Mouse (Mus musculus) hindbrain, embryonic 14.5 days (tissue): Measurements from ENCODE around the gene Sall1. TPM values are rescaled to one million over a fixed set of nuclear protein-coding genes. Genes with fewer than 3 reads are reported as not detected.
A peak's percentile ranks its signal among the peaks of the same experiment; 100 is the strongest.

Experiments
- ATAC-seq: fragments of 200-750 bp; cut with Nextera tagmentation; 2 replicates; pipeline ENCODE4 v1.8.0; 2017; ENCODE audit warnings: moderate number of reproducible peaks, mild to moderate bottlenecking, moderate TSS enrichment, moderate library complexity; ENCODE audit not compliant: low FRiP score
- DNase-seq: peaks from one replicate; pipeline ENCODE4 v3.0.0-alpha.2; 2015; ENCODE audit warnings: low spot score
- H3K27ac ChIP-seq: fragments of 300-500 bp; sonication (generic); 2 replicates; pipeline ENCODE4 v1.5.1; 2014; ENCODE audit warnings: mild to moderate bottlenecking, moderate library complexity
- H3K27me3 ChIP-seq: fragments of 300-500 bp; sonication (generic); 2 replicates; pipeline ENCODE4 v1.6.1; 2014; ENCODE audit warnings: mild to moderate bottlenecking, low read length, mixed read lengths; ENCODE audit not compliant: control insufficient read depth, insufficient read depth
- H3K36me3 ChIP-seq: fragments of 300-500 bp; sonication (generic); replicated peaks from 2 replicates; pipeline ENCODE4 v1.6.1; 2014; ENCODE audit not compliant: control insufficient read depth, insufficient read depth
- H3K4me1 ChIP-seq: fragments of 300-500 bp; sonication (generic); replicated peaks from 2 replicates; pipeline ENCODE4 v1.6.1; 2014; ENCODE audit warnings: antibody characterized with exemption, low read length, mixed read lengths; ENCODE audit not compliant: control insufficient read depth, insufficient read depth
- H3K4me2 ChIP-seq: fragments of 300-500 bp; sonication (generic); replicated peaks from 2 replicates; pipeline ENCODE4 v1.6.1; 2014; ENCODE audit warnings: mild to moderate bottlenecking, moderate library complexity
- H3K4me3 ChIP-seq: fragments of 300-500 bp; sonication (generic); replicated peaks from 2 replicates; pipeline ENCODE4 v1.5.1; 2014; ENCODE audit warnings: mild to moderate bottlenecking, low read length
- H3K9ac ChIP-seq: fragments of 300-500 bp; sonication (generic); 2 replicates; pipeline ENCODE4 v1.6.1; 2014
- H3K9me3 ChIP-seq: fragments of 300-500 bp; sonication (generic); 2 replicates; pipeline ENCODE4 v1.6.1; 2016; ENCODE audit warnings: low read length; ENCODE audit not compliant: control insufficient read depth
- whole genome bisulfite sequencing: fragments of 180-500 bp; shearing (Covaris S2); extraction: QIAGEN DNeasy Blood & Tissue Kit; methylation state at CpG from one replicate; pipeline ENCODE4 v1.1.7; 2014; 5-methylcytosine and 5-hydroxymethylcytosine counted together
- polyA plus RNA-seq: library from polyadenylated mRNA; unstranded; fragments of >200 nt; fragmentation: Nextera tagmentation; extraction: Ambion mirVana; gene quantifications from 2 replicates; pipeline ENCODE4 v1.2.1, GENCODE M21; 2014

Gene Sall1
- polyA plus RNA-seq, 1 experiment from 2014 or later, result 9.9 TPM

- Histone ChIP-seq H3K4me2 (no peak overlapping the region), H3K27me3 (peaks cover 15% of the 10 kb centered on the region), H3K27ac (no peak overlapping the region), H3K9me3 (no peaks in the 10 kb centered on the region), H3K36me3 (no peaks in the 10 kb centered on the region), H3K4me3 (no peak overlapping the region), H3K4me1 (0 out of 2 replicates have a peak, but pooled peaks cover 5% of the 10 kb centered on the region), H3K9ac (no peak overlapping the region)
- 90% methylated on average over 7 of the region's 7 CpGs for WGBS
- DNase-seq (no peak), ATAC-seq (no peak)
These were observed 8.9 kb upstream of the Sall1 start for GRCm38 (mm10) chr8:89052880-89053279.

GRCm38 (mm10) chr8:89046639-89047348, 2.8 kb upstream of the Sall1 start:
- WGBS, result 3% methylated on average over 26 of the region's 26 CpGs
- Histone ChIP-seq H3K9me3 (no peaks in the 10 kb centered on the region), H3K9ac (no peak overlapping the region), H3K4me2 (peak overlapping the region; percentile 31), H3K36me3 (no peaks in the 10 kb centered on the region), H3K4me3 (no peak overlapping the region), H3K4me1 (peaks cover 14% of the 10 kb centered on the region; the same call in 1 of the 2 replicates), H3K27me3 (peaks cover 30% of the 10 kb centered on the region), H3K27ac (no peak overlapping the region)
- DNase-seq (no peak), ATAC-seq (no peak)

GRCm38 (mm10) chr8:89046226-89046625, 2.3 kb upstream of the Sall1 start:
- DNase-seq, result no peak
- Histone ChIP-seq H3K27me3 (peaks cover 36% of the 10 kb centered on the region), H3K4me3 (0 out of 2 replicates have a peak overlapping the region, but pooled peaks have one; percentile 9), H3K4me1 (peaks cover 17% of the 10 kb centered on the region; the same call in 1 of the 2 replicates), H3K27ac (0 out of 2 replicates have a peak overlapping the region, but pooled peaks have one; percentile 21), H3K9ac (no peak overlapping the region), H3K4me2 (peak overlapping the region; percentile 82), H3K36me3 (no peaks in the 10 kb centered on the region), H3K9me3 (no peaks in the 10 kb centered on the region)
- ATAC-seq, result no peak
- 0% methylated on average over 15 of the region's 15 CpGs for WGBS

GRCm38 (mm10) chr8:89045726-89046125, 1.8 kb upstream of the Sall1 start:
- DNase-seq, result no peak
- 3% methylated on average over 17 of the region's 17 CpGs for WGBS

GRCm38 (mm10) chr8:89045218-89045601, 1.2 kb upstream of the Sall1 start:
- H3K4me1 ChIP-seq, result peaks cover 17% of the 10 kb centered on the region; the same call in 1 of the 2 replicates
- no peaks in the 10 kb centered on the region for H3K36me3 ChIP-seq
- H3K4me3 ChIP-seq, result peak overlapping the region; percentile 54
- DNase-seq (no peak), ATAC-seq (no peak)
- peak overlapping the region; percentile 82 for H3K4me2 ChIP-seq
- H3K9me3 ChIP-seq, result no peaks in the 10 kb centered on the region
- H3K27ac ChIP-seq, result peak overlapping the region; percentile 90; the same call in 1 of the 2 replicates
- no peak overlapping the region; the same call in 1 of the 2 replicates for H3K9ac ChIP-seq
- WGBS, result under 1% methylated on average over 30 of the region's 30 CpGs
- peaks cover 44% of the 10 kb centered on the region for H3K27me3 ChIP-seq

More at GRCm38 (mm10) chr8:89045726-89046125, 1.8 kb upstream of the Sall1 start:
- Histone ChIP-seq H3K4me3 (peak overlapping the region; percentile 54), H3K9ac (no peak overlapping the region), H3K4me1 (peaks cover 17% of the 10 kb centered on the region; the same call in 1 of the 2 replicates), H3K36me3 (no peaks in the 10 kb centered on the region), H3K4me2 (peak overlapping the region; percentile 82), H3K27ac (peak overlapping the region; percentile 40; the same call in 1 of the 2 replicates), H3K9me3 (no peaks in the 10 kb centered on the region), H3K27me3 (peaks cover 41% of the 10 kb centered on the region)
- ATAC-seq, result no peak

GRCm38 (mm10) chr8:89044511-89045217, 702 bp upstream of the Sall1 start:
- Histone ChIP-seq H3K4me1 (peaks cover 17% of the 10 kb centered on the region; the same call in 1 of the 2 replicates), H3K27ac (peak overlapping the region; percentile 90), H3K9me3 (no peaks in the 10 kb centered on the region), H3K27me3 (peaks cover 48% of the 10 kb centered on the region), H3K4me3 (peak overlapping the region; percentile 54), H3K4me2 (peak overlapping the region; percentile 82), H3K36me3 (no peaks in the 10 kb centered on the region), H3K9ac (peak overlapping the region; percentile 75)
- DNase-seq, result no peak
- no peak for ATAC-seq
- under 1% methylated on average over 31 of the region's 31 CpGs for WGBS

- peak overlapping the region; percentile 54 for H3K4me3 ChIP-seq
- peak overlapping the region; percentile 90 for H3K27ac ChIP-seq
- ATAC-seq, result peak; percentile 74
- H3K9me3 ChIP-seq, result no peaks in the 10 kb centered on the region
- H3K9ac ChIP-seq, result peak overlapping the region; percentile 75
- DNase-seq, result no peak
- WGBS, result under 1% methylated on average over 26 of the region's 32 CpGs
- peaks cover 17% of the 10 kb centered on the region; the same call in 1 of the 2 replicates for H3K4me1 ChIP-seq
- H3K27me3 ChIP-seq, result peaks cover 52% of the 10 kb centered on the region
- no peaks in the 10 kb centered on the region for H3K36me3 ChIP-seq
- H3K4me2 ChIP-seq, result peak overlapping the region; percentile 82
These were observed 556 bp downstream of the Sall1 start for GRCm38 (mm10) chr8:89043371-89043841.

DNA sequence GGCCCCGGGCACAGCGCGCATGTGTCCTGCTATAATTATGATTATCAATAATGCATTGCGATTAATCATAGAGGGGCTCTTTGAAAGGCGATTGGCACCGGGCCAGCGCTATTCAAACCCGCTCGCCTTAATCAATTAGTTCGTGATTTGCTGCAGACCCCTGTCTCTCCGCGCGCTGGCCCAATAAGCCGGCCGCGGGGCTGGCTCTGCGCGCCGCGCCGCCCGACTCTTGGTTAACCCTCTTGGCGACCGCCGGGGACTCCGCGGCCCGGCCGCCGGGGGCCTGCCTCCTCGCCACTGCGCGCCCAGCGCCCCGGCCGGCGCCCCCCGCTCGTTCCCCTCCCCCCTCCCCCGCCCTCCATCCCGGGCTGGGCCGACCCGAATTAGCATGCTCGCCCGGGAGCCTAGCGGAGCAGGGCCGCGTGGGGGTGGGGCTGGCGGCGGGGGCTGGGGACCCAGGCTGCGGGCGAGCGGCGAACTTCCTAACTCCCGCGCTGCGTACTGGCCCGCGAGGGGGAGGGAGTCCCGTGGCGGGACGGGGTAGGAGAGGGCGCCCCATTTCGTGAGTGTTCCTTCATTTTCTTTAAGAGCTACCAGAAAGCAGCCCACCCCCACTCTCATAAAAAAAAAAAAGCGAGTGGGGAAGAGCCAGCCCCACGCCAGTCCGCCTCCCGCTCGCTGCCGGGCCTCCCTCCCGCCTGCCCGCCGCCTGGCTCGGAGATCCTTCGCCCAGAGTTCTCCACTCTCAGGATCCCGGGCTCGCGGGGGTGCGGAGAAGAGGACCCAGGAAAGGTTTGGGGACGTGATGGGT, 1.2 kb downstream of the Sall1 start:
- Histone ChIP-seq H3K4me3 (peak overlapping the region; percentile 54), H3K9ac (peak overlapping the region; percentile 75), H3K4me1 (peaks cover 17% of the 10 kb centered on the region; the same call in 1 of the 2 replicates), H3K27ac (peak overlapping the region; percentile 90), H3K27me3 (peaks cover 50% of the 10 kb centered on the region), H3K36me3 (no peaks in the 10 kb centered on the region), H3K4me2 (peak overlapping the region; percentile 82), H3K9me3 (no peaks in the 10 kb centered on the region)
- ATAC-seq (peak; percentile 86), DNase-seq (peak; percentile 77)
- WGBS, result under 1% methylated on average over 71 of the region's 80 CpGs
